Mouse (Mus musculus) gastrocnemius, adult 2 months (tissue): ENCODE results near the gene A4galt. TPM values are rescaled to one million over a fixed set of nuclear protein-coding genes. Genes with fewer than 3 reads are reported as not detected.
A peak's percentile ranks its signal among the peaks of the same experiment; 100 is the strongest.

Source experiments
- DNase-seq: peaks from one replicate; pipeline ENCODE4 v3.0.0; 2022
- H3K27ac ChIP-seq: fragments of 200-600 bp; 2 replicates; pipeline ENCODE4 v1.8.1; 2022; ENCODE audit warnings: mild to moderate bottlenecking
- H3K4me3 ChIP-seq: fragments of 200-600 bp; 2 replicates; pipeline ENCODE4 v1.8.1; 2022; ENCODE audit warnings: mild to moderate bottlenecking, moderate library complexity
- CTCF ChIP-seq: fragments of 200-600 bp; IDR thresholded peaks from 2 replicates; pipeline ENCODE4 v1.8.1; 2022; ENCODE audit warnings: antibody characterized with exemption, mild to moderate bottlenecking, moderate library complexity
- intact Hi-C: fragments of 180-260 bp; cut with DNase I; formaldehyde crosslinking; loops from one replicate; pipeline ENCODE4 v1.15.1; 2025
- total RNA-seq, 2 experiments: library from RNA; stranded (reverse); gene quantifications; 2 replicates each; pipeline ENCODE4 v1.2.3; 2021

A4galt gene
- total RNA-seq, 2 experiments from 2014 or later, result 2.8 to 4.0 TPM

DNA sequence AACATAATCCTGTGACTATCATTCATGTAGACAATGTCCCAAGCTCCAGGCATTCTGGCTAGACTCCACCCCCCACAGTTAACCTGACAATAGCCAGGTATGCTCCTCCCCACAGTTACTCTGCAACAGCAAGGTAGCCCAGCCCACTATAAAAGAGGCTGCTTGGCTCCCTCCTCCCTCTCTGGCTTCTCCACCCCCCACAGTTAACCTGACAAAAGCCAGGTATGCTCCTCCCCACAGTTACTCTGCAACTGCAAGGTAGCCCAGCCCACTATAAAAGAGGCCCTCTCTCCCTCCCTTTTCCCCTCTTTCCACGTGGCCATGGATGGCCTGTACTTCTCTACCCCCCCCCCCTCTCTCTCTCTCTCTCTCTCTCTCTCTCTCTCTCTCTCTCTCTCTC lies 14.8 kb downstream of the A4galt start:
- intact Hi-C loops, result no loop called here
- no peak for DNase-seq
- Histone ChIP-seq H3K4me3 (no peak overlapping the region), H3K27ac (no peak overlapping the region)
- no peak for TF ChIP-seq CTCF

DNA sequence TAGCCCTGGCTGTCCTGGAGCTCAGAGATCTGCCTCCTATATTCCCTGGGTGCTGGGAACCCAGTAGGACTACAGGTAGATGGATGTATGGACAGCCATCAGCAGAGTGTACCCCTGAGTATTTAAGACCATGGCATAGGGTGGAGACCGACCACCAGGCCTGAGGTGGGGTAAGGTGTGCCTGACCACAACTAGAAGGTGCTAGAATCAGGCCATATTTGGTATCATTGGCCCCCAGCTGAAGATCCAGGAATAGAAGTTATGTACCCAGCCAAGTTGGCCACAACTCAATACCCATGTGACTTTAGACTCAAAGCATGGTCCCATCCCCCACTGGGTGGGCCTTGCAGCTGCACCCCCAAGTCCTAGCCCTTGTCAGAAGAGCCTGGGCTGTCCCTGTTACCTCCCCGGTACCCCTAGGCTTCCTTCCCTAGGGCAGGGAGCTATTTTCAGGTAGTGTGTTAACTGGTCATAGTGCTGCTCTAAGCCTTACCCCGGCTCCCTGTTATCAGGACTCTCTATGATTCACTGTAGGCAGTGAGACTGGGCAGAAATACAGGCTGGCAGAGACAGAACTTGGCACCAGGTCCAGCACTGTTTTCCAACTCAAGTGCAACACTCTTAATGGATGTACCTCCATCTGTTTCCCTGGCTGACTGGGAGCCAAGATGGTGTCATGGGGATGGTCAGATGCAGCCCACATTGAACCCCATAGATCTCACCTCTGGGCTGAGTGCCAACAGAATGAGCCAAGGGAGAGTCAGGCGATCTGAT lies 18.2 kb downstream of the A4galt start:
- peak overlapping the region; percentile 68 for H3K27ac ChIP-seq
- H3K4me3 ChIP-seq, result no peak overlapping the region
- no peak for TF ChIP-seq CTCF
- intact Hi-C loops, result no loop called here
- DNase-seq, result peak; percentile 54

GRCm38 (mm10) chr15:83227559-83227958 lies 24.0 kb downstream of the A4galt start:
- no peak overlapping the region for H3K4me3 ChIP-seq
- no peak for TF ChIP-seq CTCF
- DNase-seq, result no peak
- intact Hi-C loops, result no loop called here
- H3K27ac ChIP-seq, result peak overlapping the region; percentile 71

DNA sequence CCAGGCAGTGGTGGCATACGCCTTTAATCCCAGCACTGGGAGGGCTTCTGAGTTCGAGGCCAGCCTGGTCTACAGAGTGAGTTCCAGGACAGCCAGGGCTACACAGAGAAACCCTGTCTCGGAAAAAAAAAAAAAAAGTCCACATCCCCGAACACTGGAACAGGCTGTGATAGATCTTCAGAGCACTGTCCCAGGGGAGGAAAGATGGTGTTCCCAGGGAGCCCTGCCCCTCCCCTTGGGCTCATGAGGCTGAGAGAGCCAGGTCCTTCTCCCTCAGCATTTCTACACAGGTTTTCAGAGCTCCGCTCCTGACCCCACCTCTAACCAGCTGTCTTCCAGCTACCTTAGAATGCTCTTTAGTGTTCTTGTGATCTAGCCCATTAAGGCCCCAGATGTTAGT lies 24.7 kb downstream of the A4galt start:
- no peak for DNase-seq

GRCm38 (mm10) chr15:83226066-83226834 lies 25.3 kb downstream of the A4galt start:
- Histone ChIP-seq H3K27ac (peak overlapping the region; percentile 71), H3K4me3 (no peak overlapping the region)
- intact Hi-C loops, result no loop called here
- TF ChIP-seq CTCF, result no peak
- peak; percentile 58 for DNase-seq

More for the DNA sequence above, 24.7 kb downstream of the A4galt start:
- Histone ChIP-seq H3K4me3 (no peak overlapping the region), H3K27ac (peak overlapping the region; percentile 71)
- intact Hi-C loops, result no loop called here
- no peak for TF ChIP-seq CTCF

GRCm38 (mm10) chr15:83224136-83224766 lies 27.3 kb downstream of the A4galt start:
- Histone ChIP-seq H3K27ac (peak overlapping the region; percentile 83), H3K4me3 (peak overlapping the region; percentile 11; the same call in 1 of the 2 replicates)
- peak; percentile 57 for DNase-seq
- no peak for TF ChIP-seq CTCF
- intact Hi-C loops, result no loop called here

GRCm38 (mm10) chr15:83223208-83223962 lies 28.2 kb downstream of the A4galt start:
- Histone ChIP-seq H3K4me3 (peak overlapping the region; percentile 36), H3K27ac (peak overlapping the region; percentile 83)
- TF ChIP-seq CTCF, result no peak
- intact Hi-C loops, result no loop called here
- peak; percentile 82 for DNase-seq

- DNase-seq, result no peak
- H3K4me3 ChIP-seq, result no peak overlapping the region
- H3K27ac ChIP-seq, result peak overlapping the region; percentile 41
- intact Hi-C loops, result no loop called here
- TF ChIP-seq CTCF, result no peak
These were observed 29.9 kb downstream of the A4galt start for GRCm38 (mm10) chr15:83221721-83222120.

DNA sequence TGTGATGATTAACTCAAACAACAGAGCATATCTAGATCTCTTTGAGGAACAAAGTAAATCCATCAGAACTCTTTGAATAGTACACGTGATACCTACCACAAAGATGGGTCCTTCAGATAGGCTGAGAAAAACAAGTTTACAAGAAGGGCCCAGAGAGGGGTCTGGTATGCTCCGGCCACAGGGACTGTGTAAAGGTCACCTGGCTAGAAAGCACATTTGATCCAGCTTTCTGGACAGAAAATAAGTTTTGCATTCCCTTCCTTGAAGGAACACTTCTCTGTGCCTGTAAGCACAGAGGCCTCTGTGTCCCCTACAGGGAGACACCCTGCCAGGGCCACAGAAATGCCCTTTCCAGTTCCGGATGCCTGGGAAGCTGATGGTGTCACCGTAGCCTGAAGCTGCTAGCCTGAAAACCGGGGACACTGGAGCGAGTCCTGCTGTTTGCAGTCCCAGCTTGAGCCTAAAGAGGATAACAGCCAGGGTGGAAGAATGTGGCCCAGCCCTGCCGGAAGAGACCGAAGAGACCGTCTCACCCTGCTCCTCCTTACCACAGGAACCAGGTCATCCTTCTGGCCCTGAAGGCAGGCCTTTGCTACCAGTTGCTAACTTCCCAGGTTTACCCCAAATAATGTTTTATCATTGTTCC lies 31.1 kb downstream of the A4galt start:
- TF ChIP-seq CTCF, result no peak
- Histone ChIP-seq H3K4me3 (no peak overlapping the region), H3K27ac (peak overlapping the region; percentile 64)
- intact Hi-C loops, result no loop called here
- no peak for DNase-seq

GRCm38 (mm10) chr15:83215322-83216216 lies 36.0 kb downstream of the A4galt start:
- no peak for TF ChIP-seq CTCF
- peak overlapping the region; percentile 83 for H3K27ac ChIP-seq
- DNase-seq, result no peak
- H3K4me3 ChIP-seq, result no peak overlapping the region
- intact Hi-C loops, result no loop called here

DNA sequence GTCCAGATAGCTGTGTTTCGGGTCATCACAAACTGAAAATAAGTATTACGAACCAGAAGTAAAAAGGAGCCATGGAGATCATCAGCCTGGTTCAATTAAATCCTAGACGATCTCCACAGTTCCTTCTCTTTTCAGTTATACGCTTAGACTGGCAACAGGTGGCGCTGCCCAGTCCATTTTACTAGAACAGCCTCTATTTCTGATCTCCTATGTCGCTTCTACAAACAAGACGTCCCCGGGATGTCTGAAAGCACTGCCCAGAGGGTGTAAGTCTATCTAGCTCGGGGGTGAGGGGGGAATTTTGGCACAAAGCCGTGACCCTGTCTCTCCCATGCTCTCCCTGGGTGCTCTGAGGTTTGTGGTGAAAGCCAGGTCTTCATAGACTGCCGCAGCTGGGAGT lies 41.3 kb downstream of the A4galt start:
- intact Hi-C loops, result loop anchor here (5.0 kb wide), 3 partner anchors 42 to 162 kb away; partner anchors contain the start of gene A4galt
- peak; percentile 74 for DNase-seq
- peak overlapping the region; percentile 64 for H3K4me3 ChIP-seq
- H3K27ac ChIP-seq, result peak overlapping the region; percentile 46; the same call in 1 of the 2 replicates
- TF ChIP-seq CTCF, result peak; percentile 81
